Mouse (Mus musculus) forebrain, embryonic 14.5 days (tissue): ENCODE measurements around the gene Ahcy. TPM values are rescaled to one million over a fixed set of nuclear protein-coding genes. Genes with fewer than 3 reads are reported as not detected.

Experiments used
- ATAC-seq: fragments of 200-750 bp; cut with Nextera tagmentation; 2 replicates; pipeline ENCODE4 v1.8.0; 2017; ENCODE audit warnings: mild to moderate bottlenecking, moderate library complexity
- DNase-seq: peaks from one replicate; pipeline ENCODE4 v3.0.0-alpha.2; 2015; ENCODE audit warnings: low spot score
- H3K27ac ChIP-seq: fragments of 300-500 bp; sonication (generic); 2 replicates; pipeline ENCODE4 v1.5.1; 2014; ENCODE audit warnings: low read depth, mild to moderate bottlenecking, control low read depth, low read length, moderate library complexity
- H3K27me3 ChIP-seq: fragments of 300-500 bp; sonication (generic); replicated peaks from 2 replicates; pipeline ENCODE4 v1.6.1; 2014; ENCODE audit warnings: low read length, control low read depth, mixed read lengths; ENCODE audit not compliant: control insufficient read depth, insufficient read depth
- H3K36me3 ChIP-seq: fragments of 300-500 bp; sonication (generic); 2 replicates; pipeline ENCODE4 v1.6.1; 2014; ENCODE audit warnings: low read length, control low read depth; ENCODE audit not compliant: control insufficient read depth, insufficient read depth
- H3K4me1 ChIP-seq: fragments of 300-500 bp; sonication (generic); 2 replicates; pipeline ENCODE4 v1.6.1; 2014; ENCODE audit warnings: antibody characterized with exemption, low read length, control low read depth; ENCODE audit not compliant: control insufficient read depth, insufficient read depth
- H3K4me2 ChIP-seq: fragments of 300-500 bp; sonication (generic); 2 replicates; pipeline ENCODE4 v1.6.1; 2014; ENCODE audit warnings: mild to moderate bottlenecking, control low read depth, low read length
- H3K4me3 ChIP-seq: fragments of 300-500 bp; sonication (generic); 2 replicates; pipeline ENCODE4 v1.5.1; 2014; ENCODE audit warnings: low read depth, low read length, control low read depth
- H3K9ac ChIP-seq: fragments of 300-500 bp; sonication (generic); 2 replicates; pipeline ENCODE4 v1.6.1; 2014; ENCODE audit warnings: mild to moderate bottlenecking, low read length, control low read depth, moderate library complexity
- H3K9me3 ChIP-seq: fragments of 300-500 bp; sonication (generic); replicated peaks from 2 replicates; pipeline ENCODE4 v1.6.1; 2016; ENCODE audit warnings: low read length, control low read depth, mixed read lengths; ENCODE audit not compliant: control insufficient read depth
- WGBS: fragments of 180-500 bp; shearing (Covaris S2); extraction: QIAGEN DNeasy Blood & Tissue Kit; methylation state at CpG from one replicate; pipeline ENCODE4 v1.1.7; 2014; 5-methylcytosine and 5-hydroxymethylcytosine counted together
- polyA plus RNA-seq: library from polyadenylated mRNA; unstranded; fragments of >200 nt; fragmentation: Nextera tagmentation; extraction: Ambion mirVana; gene quantifications from 2 replicates; pipeline ENCODE4 v1.2.1, GENCODE M21; 2014

Ahcy gene
- polyA plus RNA-seq, 1 experiment from 2014 or later, result 60.8 TPM

DNA sequence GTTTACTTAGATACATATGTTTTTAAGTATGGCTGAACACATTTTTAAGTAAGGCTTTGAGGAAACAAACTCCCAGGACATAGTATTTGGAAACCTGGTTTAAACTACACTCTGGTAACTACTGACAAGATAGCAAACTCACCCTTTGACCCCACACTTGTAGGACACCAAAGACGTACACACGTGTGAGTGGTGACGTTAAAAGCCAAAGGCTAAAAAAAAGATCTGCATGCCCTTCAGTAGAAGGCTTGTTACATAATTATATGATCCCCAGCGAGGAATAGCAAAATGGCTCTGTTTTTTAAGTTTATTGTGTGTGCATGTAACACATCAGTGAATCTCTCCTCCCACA, 5.9 kb upstream of the Ahcy start:
- no peak for DNase-seq
- WGBS, result 83% methylated on average over 4 of the region's 4 CpGs

GRCm38 (mm10) chr2:155079500-155080178, 5.3 kb upstream of the Ahcy start:
- H3K27me3 ChIP-seq, result no peaks in the 10 kb centered on the region
- H3K27ac ChIP-seq, result no peak overlapping the region
- 29% methylated on average over 7 of the region's 7 CpGs for WGBS
- no peaks in the 10 kb centered on the region for H3K36me3 ChIP-seq
- no peak overlapping the region for H3K9ac ChIP-seq
- H3K9me3 ChIP-seq, result no peaks in the 10 kb centered on the region
- H3K4me3 ChIP-seq, result no peak overlapping the region
- ATAC-seq, result no peak
- no peak overlapping the region for H3K4me2 ChIP-seq
- H3K4me1 ChIP-seq, result peaks cover 6% of the 10 kb centered on the region
- no peak for DNase-seq

More for the DNA sequence above, 5.9 kb upstream of the Ahcy start:
- Histone ChIP-seq H3K36me3 (no peaks in the 10 kb centered on the region), H3K9ac (no peak overlapping the region), H3K27ac (no peak overlapping the region), H3K9me3 (no peaks in the 10 kb centered on the region), H3K4me1 (peaks cover 1% of the 10 kb centered on the region; the same call in 1 of the 2 replicates), H3K4me2 (no peak overlapping the region), H3K27me3 (no peaks in the 10 kb centered on the region), H3K4me3 (no peak overlapping the region)
- ATAC-seq, result no peak

DNA sequence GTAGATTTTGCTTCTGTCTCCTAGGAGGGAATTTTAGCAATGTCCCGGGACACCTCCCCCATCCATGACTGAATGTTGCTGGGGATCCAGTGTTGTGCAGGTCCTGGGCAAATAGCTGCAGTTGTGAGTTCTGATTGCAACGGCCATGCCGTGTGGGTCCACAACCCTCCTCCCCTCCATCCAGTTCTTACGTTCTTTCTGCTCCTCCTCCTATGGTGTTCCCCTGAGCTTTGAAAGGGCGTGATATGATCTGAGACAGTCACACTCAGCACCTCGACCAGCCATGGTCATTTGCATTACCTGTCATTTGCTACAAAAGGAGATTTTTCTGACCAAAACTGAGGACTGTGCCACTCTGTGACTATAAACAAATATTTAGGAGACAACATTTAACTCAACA, 1.4 kb upstream of the Ahcy start:
- ATAC-seq, result no peak
- H3K27ac ChIP-seq, result no peak overlapping the region
- H3K4me2 ChIP-seq, result no peak overlapping the region
- no peaks in the 10 kb centered on the region for H3K36me3 ChIP-seq
- H3K4me1 ChIP-seq, result peaks cover 12% of the 10 kb centered on the region
- no peaks in the 10 kb centered on the region for H3K27me3 ChIP-seq
- 90% methylated on average over 6 of the region's 6 CpGs for WGBS
- DNase-seq, result no peak
- no peaks in the 10 kb centered on the region for H3K9me3 ChIP-seq
- no peak overlapping the region for H3K4me3 ChIP-seq
- no peak overlapping the region for H3K9ac ChIP-seq

- peak; percentile 28 for ATAC-seq
- Histone ChIP-seq H3K9me3 (no peaks in the 10 kb centered on the region), H3K9ac (peak overlapping the region; percentile 84), H3K27me3 (no peaks in the 10 kb centered on the region), H3K27ac (peak overlapping the region; percentile 75), H3K4me1 (peaks cover 12% of the 10 kb centered on the region), H3K4me2 (peak overlapping the region; percentile 53), H3K36me3 (no peaks in the 10 kb centered on the region), H3K4me3 (peak overlapping the region; percentile 65)
- WGBS, result 18% methylated on average over 12 of the region's 12 CpGs
- DNase-seq, result peak; percentile 50
These were observed 551 bp upstream of the Ahcy start for GRCm38 (mm10) chr2:155074766-155075330.

DNA sequence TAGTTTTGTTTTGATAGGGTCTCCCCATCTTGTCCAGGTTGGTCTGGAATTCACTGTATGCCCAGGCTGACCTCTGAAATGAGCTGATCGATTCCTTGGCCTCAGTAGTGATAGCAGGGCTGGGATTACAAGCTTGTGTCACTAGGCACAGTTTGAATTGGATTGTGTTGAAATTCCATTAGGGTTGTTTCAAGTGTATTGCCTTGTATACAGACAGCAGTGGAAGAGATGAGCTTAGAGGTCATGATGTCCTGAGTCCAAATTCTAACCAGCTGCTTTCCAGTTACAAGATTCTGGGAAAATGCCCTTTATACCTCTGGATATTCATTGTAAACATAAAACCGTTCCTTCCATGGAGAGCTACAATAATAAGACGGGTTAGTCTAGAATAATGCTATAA, 950 bp downstream of the Ahcy start:
- no peaks in the 10 kb centered on the region for H3K9me3 ChIP-seq
- H3K27me3 ChIP-seq, result no peaks in the 10 kb centered on the region
- ATAC-seq (no peak), DNase-seq (no peak)
- H3K4me1 ChIP-seq, result peaks cover 12% of the 10 kb centered on the region
- peaks cover 3% of the 10 kb centered on the region for H3K36me3 ChIP-seq
- peak overlapping the region; percentile 53 for H3K4me2 ChIP-seq
- peak overlapping the region; percentile 84 for H3K9ac ChIP-seq
- 22% methylated on average over 3 of the region's 3 CpGs for WGBS
- peak overlapping the region; percentile 75; the same call in 1 of the 2 replicates for H3K27ac ChIP-seq
- H3K4me3 ChIP-seq, result peak overlapping the region; percentile 65

DNA sequence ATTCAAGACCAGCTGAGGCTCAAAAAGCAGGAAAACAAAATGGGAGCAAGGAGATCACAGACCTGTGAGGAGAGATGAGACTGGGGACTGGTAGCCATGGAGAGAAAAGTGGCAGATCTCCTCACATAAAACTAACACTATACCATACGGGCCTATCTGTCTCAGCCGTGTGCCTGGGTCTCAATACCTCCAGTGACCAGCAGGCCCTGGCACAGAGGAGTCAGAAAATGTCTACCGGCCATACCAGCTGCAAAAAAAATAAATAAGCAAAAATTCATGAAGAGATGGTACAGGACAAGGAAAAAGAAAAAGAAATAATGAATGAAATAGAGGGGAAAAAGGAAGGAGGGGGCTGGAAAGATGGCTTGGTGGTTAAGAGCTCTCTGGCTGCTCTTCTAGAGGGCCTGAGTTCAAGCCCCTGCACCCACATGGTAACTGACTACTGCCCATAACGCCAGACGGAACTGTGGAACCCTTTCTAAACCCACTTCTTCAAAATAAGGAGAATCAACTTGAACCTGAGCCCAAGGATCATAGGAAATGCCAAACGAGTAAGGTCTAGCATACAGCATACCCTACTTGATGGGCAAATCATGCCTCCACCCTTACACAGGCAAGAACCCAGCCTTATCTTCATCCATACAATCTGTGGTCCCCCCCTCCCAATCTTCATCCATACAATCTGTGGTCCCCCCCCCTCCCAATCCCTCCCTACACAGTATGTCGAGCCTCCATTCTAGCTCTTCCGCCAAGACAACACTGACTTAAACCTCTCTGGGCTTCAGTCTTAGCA, 1.7 kb downstream of the Ahcy start:
- H3K4me2 ChIP-seq, result peak overlapping the region; percentile 53; the same call in 1 of the 2 replicates
- H3K4me3 ChIP-seq, result no peak overlapping the region
- DNase-seq, result no peak
- H3K36me3 ChIP-seq, result peaks cover 11% of the 10 kb centered on the region
- H3K27ac ChIP-seq, result no peak overlapping the region
- no peaks in the 10 kb centered on the region for H3K9me3 ChIP-seq
- H3K9ac ChIP-seq, result no peak overlapping the region
- 79% methylated on average over 8 of the region's 8 CpGs for WGBS
- peaks cover 12% of the 10 kb centered on the region for H3K4me1 ChIP-seq
- ATAC-seq, result no peak
- no peaks in the 10 kb centered on the region for H3K27me3 ChIP-seq

- no peak overlapping the region for H3K9ac ChIP-seq
- no peak overlapping the region for H3K27ac ChIP-seq
- WGBS, result 87% methylated on average over 9 of the region's 9 CpGs
- peaks cover 12% of the 10 kb centered on the region for H3K4me1 ChIP-seq
- H3K4me2 ChIP-seq, result no peak overlapping the region
- no peak for ATAC-seq
- no peaks in the 10 kb centered on the region for H3K27me3 ChIP-seq
- no peak overlapping the region for H3K4me3 ChIP-seq
- H3K36me3 ChIP-seq, result peaks cover 26% of the 10 kb centered on the region
- DNase-seq, result no peak
- no peaks in the 10 kb centered on the region for H3K9me3 ChIP-seq
These were observed 3.3 kb downstream of the Ahcy start for GRCm38 (mm10) chr2:155071027-155071426.

- H3K4me2 ChIP-seq, result no peak overlapping the region
- H3K4me1 ChIP-seq, result no peaks in the 10 kb centered on the region
- no peak overlapping the region for H3K27ac ChIP-seq
- H3K27me3 ChIP-seq, result no peaks in the 10 kb centered on the region
- no peaks in the 10 kb centered on the region for H3K9me3 ChIP-seq
- DNase-seq (no peak), ATAC-seq (no peak)
- H3K4me3 ChIP-seq, result no peak overlapping the region
- 69% methylated on average over 1 of the region's 1 CpGs for WGBS
- H3K36me3 ChIP-seq, result peaks cover 26% of the 10 kb centered on the region
- H3K9ac ChIP-seq, result no peak overlapping the region
These were observed 16.9 kb downstream of the Ahcy start for GRCm38 (mm10) chr2:155057361-155057760.
